Mouse (Mus musculus) bone marrow, adult 2 months (tissue): Measurements from ENCODE around the gene Exoc3l4. TPM values are rescaled to one million over a fixed set of nuclear protein-coding genes. Genes with fewer than 3 reads are reported as not detected.

Experiments
- H3K27ac ChIP-seq: fragments of 200-500 bp; 2 replicates; pipeline ENCODE4 v1.5.1; 2012; ENCODE audit warnings: low read depth, mild to moderate bottlenecking, control low read depth, inconsistent platforms, low read length; ENCODE audit not compliant: control insufficient read depth, poor library complexity, insufficient read depth
- H3K4me1 ChIP-seq: fragments of 200-500 bp; 2 replicates; pipeline ENCODE4 v1.6.1; 2011; ENCODE audit warnings: low read length; ENCODE audit not compliant: control insufficient read depth, insufficient read depth
- H3K4me3 ChIP-seq: fragments of 200-500 bp; replicated peaks from 2 replicates; pipeline ENCODE3; 2011; ENCODE audit warnings: mild to moderate bottlenecking, low read depth, low read length, control low read depth; ENCODE audit not compliant: control insufficient read depth
- CTCF ChIP-seq: fragments of 200-500 bp; IDR thresholded peaks from 2 replicates; pipeline ENCODE4 v1.5.1; 2011; ENCODE audit warnings: low read length, control low read depth; ENCODE audit not compliant: control insufficient read depth, insufficient read depth
- POLR2A ChIP-seq: fragments of 200-500 bp; IDR thresholded peaks from 2 replicates; pipeline ENCODE4 v1.6.1; 2011; ENCODE audit warnings: low read depth, mild to moderate bottlenecking, control low read depth, low read length, borderline replicate concordance; ENCODE audit not compliant: control insufficient read depth
- WGBS: fragments of 180-500 bp; shearing (Covaris S2); methylation state at CpG from one replicate; pipeline ENCODE4 v1.1.7; 2018; 5-methylcytosine and 5-hydroxymethylcytosine counted together
- polyA plus RNA-seq: library from polyadenylated mRNA; stranded (reverse); fragments of >200 nt; gene quantifications from 2 replicates; pipeline ENCODE4 v1.2.4, GENCODE M21; 2011; ENCODE audit warnings: low replicate concordance; ENCODE audit not compliant: missing spikeins, insufficient read depth, insufficient read length

The Exoc3l4 gene
- polyA plus RNA-seq, 1 experiment = 18.4 TPM

DNA sequence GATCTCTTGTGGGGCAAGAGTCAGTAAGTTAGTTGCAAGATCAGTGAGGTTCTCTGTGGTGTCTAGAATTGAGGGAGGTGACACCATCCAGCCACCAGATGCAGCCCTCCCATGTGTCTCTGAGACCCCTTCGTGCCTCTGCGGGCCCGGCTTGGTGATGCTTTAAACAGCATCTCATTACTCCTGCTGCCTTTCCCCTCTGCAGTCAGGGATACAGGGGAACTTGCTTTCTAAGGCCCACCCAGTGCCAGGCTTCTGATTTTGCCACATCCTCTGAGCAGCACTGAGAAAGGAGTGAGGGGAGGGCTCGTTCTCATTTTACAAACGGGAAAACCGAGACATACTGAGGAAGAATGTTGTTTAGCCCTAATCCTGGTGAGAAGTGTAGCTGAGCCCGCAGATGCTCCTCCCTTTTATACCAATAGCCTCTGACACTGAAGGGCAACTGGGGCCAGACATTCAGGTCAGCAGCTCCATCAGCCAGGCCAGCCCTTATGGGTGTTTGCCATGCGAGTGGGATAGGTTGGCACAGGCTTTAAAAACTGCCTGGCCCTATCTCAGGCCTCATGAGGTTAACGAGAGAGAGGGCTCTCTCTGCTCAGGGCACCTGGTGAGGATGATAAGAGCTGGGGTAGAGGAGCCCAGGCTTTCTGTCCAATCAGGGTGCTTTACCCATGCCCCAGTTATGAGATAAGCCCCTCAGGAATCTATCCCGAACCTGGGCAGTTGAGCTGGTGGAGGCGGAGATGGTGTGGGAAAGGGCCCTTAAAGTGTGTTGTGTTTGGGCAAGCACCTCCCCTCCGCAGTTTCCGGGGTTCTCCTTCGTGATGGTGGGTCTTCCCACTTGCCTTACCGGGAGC, 26.4 kb downstream of the Exoc3l4 start:
- Histone ChIP-seq H3K4me1 (peaks cover 3% of the 10 kb centered on the region; the same call in 1 of the 2 replicates), H3K27ac (peak overlapping the region; percentile 94), H3K4me3 (peak overlapping the region; percentile 88)
- TF ChIP-seq CTCF = no peak
- no peak; the same call in 1 of the 2 replicates for TF ChIP-seq POLR2A
- WGBS = 16% methylated on average over 15 of the region's 15 CpGs

DNA sequence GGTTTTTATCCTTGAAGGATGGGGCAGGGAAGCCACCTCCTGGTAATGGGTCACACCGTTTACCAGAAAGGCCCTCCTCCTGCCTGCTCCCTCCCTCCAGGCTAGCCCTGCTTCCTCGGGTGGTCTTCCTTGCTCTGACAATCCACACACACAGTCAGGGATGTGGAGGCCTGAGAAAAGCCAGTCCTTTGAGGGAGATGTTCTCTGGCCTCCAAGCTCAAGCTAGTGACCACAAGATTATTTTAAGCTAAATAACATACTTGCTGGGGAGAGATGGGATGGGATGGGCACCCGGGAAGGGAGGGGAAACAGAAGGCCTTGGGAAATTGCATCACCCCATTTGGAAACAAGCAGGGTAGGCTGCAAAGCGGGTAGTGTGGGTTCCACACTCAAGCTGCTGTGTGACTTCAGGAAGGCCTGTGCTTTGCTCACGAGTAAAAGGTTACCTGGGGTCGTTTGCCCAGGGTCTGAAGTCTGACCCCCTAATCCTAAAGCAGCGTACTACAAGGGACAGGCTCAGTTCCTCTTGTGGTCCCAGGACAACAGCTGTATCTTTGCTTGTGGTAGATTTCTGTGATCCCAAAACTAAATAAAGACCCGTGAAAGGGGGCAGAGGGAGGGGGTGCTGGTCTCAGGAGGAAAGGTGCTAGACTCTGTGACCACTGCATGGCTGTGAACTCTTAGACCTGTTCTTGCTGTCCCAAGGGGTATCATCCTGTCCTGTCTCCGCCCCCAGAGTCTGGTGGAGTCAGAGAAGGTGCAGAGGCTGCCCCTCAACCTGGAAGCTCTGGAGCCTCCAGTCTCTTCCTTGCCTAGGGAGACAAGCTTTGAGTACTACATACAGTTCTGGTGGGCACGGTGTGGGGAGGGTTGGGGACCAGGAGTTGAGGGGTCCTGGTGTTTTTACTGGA, 27.4 kb downstream of the Exoc3l4 start:
- TF ChIP-seq CTCF (no peak), POLR2A (no peak)
- Histone ChIP-seq H3K4me1 (peaks cover 3% of the 10 kb centered on the region; the same call in 1 of the 2 replicates), H3K27ac (peak overlapping the region; percentile 94), H3K4me3 (peak overlapping the region; percentile 88)
- 20% methylated on average over 10 of the region's 10 CpGs for WGBS

- Histone ChIP-seq H3K4me1 (peaks cover 4% of the 10 kb centered on the region; the same call in 1 of the 2 replicates), H3K27ac (no peak overlapping the region), H3K4me3 (peak overlapping the region; percentile 88)
- TF ChIP-seq CTCF (no peak), POLR2A (no peak; the same call in 1 of the 2 replicates)
- 50% methylated on average over 52 of the region's 52 CpGs for WGBS
Observed at GRCm38 (mm10) chr12:111445161-111445889, 28.5 kb downstream of the Exoc3l4 start.

GRCm38 (mm10) chr12:111445890-111446613, 29.2 kb downstream of the Exoc3l4 start:
- Histone ChIP-seq H3K27ac (no peak overlapping the region), H3K4me1 (peaks cover 4% of the 10 kb centered on the region; the same call in 1 of the 2 replicates), H3K4me3 (peak overlapping the region; percentile 11)
- WGBS = 66% methylated on average over 27 of the region's 27 CpGs
- TF ChIP-seq POLR2A (no peak), CTCF (no peak)

DNA sequence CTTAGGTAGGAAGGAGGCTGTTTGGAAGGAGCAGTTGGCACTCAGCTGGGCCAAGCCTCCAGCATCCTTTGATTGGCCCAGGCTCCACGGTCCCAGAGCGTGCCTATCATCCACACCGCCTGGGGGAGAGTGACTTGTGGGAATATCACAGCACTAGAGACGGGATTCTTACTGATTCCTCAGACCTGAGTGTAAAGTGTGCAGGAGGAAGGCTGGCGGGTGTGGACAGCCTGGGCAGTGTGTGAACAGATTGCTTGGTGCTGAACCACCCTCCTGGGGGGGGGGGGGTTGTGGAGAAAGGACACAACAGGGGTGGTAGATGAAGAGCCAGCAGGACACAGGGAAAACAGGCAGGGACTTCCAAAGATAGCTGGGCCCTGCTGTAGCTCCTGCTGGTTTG, 29.9 kb downstream of the Exoc3l4 start:
- H3K4me3 ChIP-seq = no peak overlapping the region
- H3K4me1 ChIP-seq = peaks cover 4% of the 10 kb centered on the region; the same call in 1 of the 2 replicates

DNA sequence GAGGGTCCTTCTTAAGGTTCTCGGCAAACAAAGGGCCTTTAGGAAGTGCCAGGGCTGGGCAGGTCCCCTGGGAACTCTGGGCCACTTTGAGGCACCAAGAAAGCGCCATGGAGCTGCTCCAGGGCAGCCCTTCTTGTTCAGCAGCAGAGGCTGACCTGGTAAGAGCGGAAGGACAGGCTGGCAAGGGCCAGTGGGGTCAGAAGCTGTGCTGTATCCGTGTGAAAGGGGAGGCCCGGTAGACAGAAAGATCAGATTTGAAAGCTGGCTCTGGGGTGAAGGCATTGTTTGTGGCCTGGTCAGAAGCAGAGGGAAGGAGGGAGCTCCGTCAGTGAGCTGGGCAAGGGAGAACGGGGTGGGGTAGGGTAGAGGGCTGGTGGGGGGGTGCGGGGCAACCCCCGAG, 30.5 kb downstream of the Exoc3l4 start:
- Histone ChIP-seq H3K4me3 (no peak overlapping the region), H3K4me1 (peaks cover 4% of the 10 kb centered on the region; the same call in 1 of the 2 replicates), H3K27ac (no peak overlapping the region)
- TF ChIP-seq POLR2A (no peak), CTCF (no peak)
- WGBS = 87% methylated on average over 9 of the region's 9 CpGs

More for the DNA sequence above, 29.9 kb downstream of the Exoc3l4 start:
- 88% methylated on average over 5 of the region's 5 CpGs for WGBS
- H3K27ac ChIP-seq = no peak overlapping the region
- TF ChIP-seq POLR2A (no peak), CTCF (no peak)

- Histone ChIP-seq H3K4me3 (no peak overlapping the region), H3K4me1 (peaks cover 4% of the 10 kb centered on the region; the same call in 1 of the 2 replicates), H3K27ac (no peak overlapping the region)
- 90% methylated on average over 22 of the region's 22 CpGs for WGBS
- TF ChIP-seq POLR2A (no peak), CTCF (no peak)
Observed at GRCm38 (mm10) chr12:111447898-111448760, 31.3 kb downstream of the Exoc3l4 start.
